Mouse (Mus musculus): Measurements from ENCODE around the gene Myo1a.

- TF ChIP-seq CTCF (IDR thresholded peaks at IDR 0.05; ENCODE audit: insufficient read depth, low read length), result no peak
- TF ChIP-seq POLR2A (IDR thresholded peaks at IDR 0.05; ENCODE audit: borderline replicate concordance, extremely low read depth, low read depth, low read length), result no peak
These were observed 2.8 kb downstream of the Myo1a start for GRCm38 (mm10) chr10:127707721-127708120.

Data from lung, adult 2 months (tissue).